Mouse (Mus musculus) adrenal gland, postnatal 4 days (tissue): Measurements from ENCODE around the gene Pcnx3. TPM values are rescaled to one million over a fixed set of nuclear protein-coding genes. Genes with fewer than 3 reads are reported as not detected.

Experiments used
- DNase-seq, 2 experiments: peaks; one replicate each; pipeline ENCODE4 v3.0.0; 2021 to 2022; ENCODE audit warnings: low spot score in 2 of 2, mixed read lengths in 2 of 2
- total RNA-seq, 2 experiments: library from RNA; stranded (reverse); gene quantifications; 2 replicates each; pipeline ENCODE4 v1.2.3; 2021

Pcnx3 gene
- total RNA-seq, 2 experiments from 2014 or later = 117 to 123 TPM

DNA sequence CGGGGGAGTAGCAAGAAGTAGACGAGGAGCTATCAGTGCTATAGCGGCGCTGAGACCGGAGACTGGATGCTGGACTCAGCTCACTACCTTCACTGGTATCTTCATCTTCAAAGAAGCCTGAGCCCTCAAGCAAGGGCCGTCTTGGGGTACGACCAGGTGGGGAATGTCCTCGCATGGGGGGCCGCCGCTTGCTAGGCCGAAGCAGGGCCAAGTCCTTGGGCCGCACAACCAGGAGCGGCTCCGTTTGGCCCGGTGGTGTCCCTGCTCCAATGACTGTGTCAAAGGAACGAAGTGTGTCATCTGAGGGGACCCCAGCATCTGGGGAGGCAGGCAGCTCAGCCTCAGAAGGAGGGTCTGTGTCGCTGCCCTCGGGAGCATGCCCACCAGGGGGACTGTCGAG, 3.3 kb downstream of the Pcnx3 start:
- no peak for DNase-seq

DNA sequence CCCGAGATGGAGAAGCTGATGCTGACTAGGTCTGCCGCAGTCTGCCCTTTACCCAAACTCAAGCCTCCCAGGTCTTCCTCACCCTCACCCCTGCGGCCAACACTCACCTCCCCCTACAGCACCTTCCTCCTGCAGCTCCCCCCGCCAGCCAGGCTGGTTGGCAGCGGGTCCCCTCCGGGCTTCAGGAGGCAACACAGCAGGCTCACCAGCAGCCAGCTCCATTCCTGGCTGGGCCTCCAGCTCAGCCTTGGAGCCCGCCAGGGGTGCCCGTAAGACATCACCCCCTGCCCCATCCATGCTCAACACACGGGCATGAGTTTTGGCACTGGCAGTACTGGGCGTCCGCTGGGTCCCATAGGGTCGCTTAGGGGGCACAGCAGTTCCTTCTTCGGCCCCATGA, 3.7 kb downstream of the Pcnx3 start:
- DNase-seq = no peak

DNA sequence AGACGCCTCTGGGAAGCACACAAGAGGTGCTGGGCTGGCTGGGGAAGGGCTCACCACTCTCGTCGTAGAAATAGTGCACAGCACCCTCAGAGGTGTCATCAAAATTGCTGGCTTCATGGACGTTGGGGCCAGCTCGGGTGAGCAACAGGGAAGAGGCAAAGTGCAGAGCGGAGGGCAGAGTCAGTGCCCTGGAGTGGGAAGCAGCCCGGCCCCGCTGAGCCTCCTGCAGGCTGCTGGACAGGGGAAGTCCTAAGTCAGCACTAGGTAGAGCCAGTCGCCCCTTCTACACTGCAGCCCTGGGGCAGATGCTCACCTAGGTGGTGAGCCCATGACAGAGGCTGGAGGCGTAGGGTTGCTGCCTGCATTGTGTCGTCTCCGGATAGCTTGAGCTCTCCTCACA, 4.5 kb downstream of the Pcnx3 start:
- DNase-seq = no peak

DNA sequence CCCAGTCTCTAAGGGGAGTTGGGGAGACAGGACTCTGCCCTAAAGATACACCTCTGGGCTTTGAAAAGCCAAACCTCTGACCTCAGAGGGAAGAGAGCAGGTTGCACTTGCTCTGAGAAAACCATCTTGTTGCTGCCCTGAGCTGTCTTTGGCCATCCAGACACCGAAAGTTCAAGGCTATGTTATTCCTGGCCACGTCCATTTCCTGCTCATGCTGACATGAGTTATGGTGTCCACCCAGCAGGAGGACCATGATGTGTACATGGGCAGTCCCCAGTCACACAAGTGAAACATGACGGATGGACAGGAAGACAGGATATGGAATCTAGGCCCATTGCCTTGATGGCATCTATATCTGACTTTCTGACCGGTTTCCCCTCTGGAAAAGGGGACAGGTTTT, 8.3 kb downstream of the Pcnx3 start:
- no peak for DNase-seq

DNA sequence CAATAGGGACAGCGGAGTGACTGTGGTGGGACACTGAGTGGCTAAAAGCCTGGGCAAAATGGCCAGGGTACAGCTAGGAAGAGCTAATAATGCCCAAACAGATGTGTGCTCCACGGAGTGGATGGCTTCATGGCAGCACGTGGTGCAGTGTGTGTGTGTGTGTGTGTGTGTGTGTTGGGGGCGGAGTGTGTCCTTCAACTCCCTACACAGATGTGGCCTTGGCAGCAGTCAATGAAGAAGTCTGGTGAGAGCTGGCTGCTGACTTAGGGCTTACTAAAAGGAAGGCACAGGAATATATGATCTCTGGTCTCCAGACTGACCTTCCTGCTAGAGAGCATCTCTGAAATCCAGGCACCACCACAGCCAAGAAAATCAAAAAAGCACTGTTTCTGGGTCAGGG, 20.3 kb downstream of the Pcnx3 start:
- DNase-seq = no peak

DNA sequence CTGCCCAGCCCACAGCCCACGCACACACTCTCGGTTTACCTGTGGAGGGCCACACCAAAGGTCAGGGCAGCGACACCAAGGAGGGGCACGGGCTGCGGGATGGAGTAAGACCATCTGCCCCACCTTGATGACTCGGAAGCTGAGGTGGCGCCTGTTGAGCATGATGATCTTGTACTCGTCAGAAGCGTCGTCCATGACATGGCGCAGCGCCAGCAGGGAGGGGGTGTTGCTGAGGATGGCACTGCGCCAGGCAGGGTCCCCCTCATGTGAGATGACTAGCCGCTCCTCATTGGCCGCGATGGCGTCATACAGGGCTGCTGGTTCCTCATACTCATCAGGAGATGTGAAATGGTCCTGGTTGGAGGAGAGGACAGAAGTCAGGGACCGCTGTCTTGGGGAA, 22.3 kb downstream of the Pcnx3 start:
- DNase-seq = no peak

DNA sequence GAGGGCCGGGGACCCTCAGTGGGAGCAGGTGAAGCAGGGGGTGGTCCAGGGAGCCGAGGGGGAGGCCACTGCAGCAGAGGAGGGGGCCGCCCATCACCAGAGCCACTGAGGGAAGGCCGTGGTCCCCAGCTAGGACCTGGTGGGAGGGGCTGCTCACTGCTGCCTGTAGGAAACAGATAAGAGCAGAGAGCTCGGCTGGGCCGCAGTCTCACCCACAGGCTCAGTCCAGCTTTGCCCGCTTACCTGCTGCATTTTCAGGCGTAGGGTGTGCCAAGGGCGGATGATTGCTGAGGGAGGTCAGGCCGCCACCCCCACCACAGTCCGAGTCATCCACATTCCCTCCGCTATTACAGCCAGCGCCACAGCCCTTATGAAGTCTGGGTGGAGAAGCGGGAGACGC, 23.2 kb downstream of the Pcnx3 start:
- no peak for DNase-seq

DNA sequence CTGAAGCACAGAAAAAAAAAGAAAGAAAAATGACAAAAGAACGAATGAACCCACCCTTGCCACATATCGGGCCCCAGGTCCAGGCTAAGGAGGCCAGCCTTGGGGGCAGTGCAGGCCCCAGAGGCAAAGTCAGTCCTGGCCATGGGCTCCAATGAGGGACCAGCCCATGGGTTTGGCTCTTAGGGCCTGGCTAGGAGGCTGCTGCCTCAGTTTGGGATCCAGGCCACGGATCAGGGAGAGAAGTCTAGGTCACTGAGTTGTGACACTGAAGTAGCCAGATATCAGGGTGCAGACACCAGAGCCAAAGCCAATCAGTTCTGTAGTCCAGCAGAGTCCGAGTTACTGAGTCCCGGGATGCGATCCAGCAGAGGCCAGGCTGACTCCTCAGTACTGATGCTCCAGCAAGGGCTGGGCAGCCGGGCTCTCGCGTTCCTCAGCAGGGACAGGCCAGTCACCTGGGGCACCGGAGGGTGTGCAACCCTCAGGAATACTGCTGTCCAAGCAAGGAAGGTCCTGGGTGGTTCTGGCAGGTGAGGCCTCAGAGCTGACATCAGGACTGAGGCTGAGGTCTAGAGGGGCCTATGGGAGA, 23.9 kb downstream of the Pcnx3 start:
- no peak for DNase-seq

DNA sequence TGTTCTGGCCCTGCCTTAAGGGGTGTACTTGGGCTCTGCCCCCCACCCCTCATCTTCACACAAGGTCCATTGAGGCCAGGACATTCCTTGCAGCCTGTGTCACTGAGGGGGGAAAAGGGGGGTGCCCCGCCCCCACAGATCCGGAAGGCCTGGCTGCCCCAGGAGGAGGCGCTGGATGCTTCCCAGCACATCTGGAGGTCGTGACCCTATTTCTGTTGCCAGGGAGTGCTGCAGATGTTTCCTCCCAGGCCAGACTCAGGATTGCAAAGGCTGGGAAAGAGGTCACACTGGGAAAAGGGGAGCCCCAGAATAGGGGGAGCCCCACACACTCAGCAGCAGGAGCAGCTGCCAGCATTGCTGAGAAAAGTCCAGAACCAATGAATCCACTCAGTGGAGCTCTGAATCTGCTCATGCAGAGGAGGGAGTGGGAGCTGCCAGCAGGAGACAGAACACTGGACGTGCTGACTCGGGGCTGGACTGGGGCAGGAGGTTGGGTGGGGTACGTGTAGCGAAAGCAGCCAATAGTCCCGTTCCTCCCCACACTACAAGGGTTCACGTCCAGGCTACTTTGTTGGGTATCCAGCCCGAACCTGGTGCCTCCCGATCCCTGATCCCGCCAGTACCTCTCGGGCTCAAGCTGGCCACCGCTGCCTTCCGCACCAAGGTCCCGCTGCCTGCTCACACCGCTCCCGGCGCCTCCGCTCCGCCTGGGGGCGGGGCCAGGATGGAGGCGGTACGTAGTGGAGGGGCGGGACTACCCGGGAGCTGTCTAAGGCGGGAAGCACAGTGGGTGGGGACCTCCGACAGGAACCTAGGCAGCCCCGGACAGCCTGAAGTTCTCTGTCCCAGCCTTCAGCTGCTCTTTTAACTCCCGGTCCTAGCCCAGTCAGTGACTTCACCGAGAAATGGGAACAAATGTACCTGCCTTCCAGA, 25.5 kb downstream of the Pcnx3 start, which contains the start of gene Sipa1:
Sipa1 (minus strand) TSS at position 727 of the 933 bp plus-strand sequence.
- DNase-seq = peak; percentile 86 to 92

DNA sequence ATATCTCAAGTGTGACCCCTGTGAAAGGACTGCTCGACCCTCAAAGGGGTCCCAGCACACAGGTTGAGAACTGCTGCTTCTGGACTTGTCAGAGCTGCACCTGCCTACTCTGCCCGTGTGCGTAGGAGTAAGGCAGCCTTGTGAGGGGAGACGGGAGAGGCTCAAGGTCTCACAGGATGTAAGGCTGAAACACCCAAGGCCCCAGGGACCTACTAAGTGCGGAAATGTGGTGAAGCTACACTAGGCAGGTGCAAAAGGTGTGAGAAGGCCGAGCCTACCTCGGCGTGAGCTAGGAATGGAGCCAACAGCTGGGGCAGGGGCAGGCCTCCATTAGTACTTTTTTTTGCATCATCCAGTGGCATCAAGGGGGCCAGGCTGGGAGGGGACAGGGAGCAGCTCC, 26.4 kb downstream of the Pcnx3 start:
- no peak for DNase-seq

DNA sequence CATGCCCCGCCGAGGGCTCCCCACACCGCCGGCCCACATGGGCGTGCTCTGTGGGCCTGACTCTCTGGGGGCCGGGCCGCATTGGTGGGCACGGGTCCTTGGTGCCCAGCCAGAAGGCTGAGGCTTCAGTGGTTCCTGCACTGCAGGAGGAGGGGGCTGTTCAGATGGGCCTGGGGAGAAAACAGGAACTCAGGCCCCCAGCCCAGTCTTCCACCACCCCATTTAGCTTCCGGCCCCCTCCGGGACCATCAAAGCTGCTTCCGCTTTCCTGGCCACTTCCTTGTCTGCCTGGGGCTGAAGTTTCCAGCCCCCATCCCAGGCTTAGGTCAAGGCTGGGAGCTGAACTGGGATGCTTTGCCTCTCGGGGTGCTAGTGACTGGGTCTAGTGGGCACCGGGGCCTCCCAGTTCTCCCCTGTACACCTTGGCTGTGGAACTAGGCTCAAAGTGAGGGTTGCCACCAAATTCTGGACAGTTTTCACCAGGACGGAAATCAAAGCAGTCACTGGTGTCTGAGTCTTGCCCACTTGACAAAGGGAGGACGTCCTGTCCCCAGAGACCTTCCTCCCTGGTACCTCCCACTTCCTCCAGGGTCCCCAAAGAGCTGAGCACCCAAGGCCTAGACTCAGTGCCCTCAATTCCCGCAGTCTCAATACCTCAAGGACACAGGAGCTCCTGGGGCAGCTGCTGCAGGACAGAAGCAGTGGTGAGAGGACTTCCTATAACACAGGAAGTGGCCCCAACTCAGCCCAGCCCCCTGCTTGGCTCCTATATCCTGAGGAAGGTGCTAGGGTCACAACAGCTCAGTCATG, 27.6 kb downstream of the Pcnx3 start:
- no peak for DNase-seq

DNA sequence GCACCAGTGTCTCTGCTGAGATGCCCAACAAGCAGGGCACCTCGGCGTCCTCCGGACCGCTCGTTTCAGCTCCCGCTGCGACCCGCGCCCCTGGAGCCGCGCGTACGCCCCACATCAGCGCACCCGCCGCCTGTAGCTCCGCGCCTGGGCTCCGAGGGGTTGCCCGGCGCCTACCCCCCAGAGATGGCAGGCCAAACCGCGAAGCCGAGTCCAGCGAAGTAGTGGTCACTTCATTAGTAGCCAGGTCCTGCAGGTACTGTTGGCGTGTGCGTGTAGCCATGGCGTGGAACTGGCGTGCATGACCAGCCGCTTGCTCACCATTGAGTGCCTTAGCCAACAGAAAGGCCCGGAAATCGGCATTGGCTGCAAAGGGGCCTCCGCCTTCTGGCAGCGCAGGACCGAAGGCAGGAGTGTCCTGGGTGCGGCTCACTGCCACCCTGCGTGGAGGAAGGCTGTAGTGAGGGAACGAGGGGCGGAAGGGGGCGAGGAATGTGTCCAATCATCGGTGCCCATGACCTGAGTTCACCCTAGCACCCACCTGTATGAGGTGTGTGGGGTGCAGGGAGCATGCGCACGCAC, 33.9 kb downstream of the Pcnx3 start:
- no peak for DNase-seq

DNA sequence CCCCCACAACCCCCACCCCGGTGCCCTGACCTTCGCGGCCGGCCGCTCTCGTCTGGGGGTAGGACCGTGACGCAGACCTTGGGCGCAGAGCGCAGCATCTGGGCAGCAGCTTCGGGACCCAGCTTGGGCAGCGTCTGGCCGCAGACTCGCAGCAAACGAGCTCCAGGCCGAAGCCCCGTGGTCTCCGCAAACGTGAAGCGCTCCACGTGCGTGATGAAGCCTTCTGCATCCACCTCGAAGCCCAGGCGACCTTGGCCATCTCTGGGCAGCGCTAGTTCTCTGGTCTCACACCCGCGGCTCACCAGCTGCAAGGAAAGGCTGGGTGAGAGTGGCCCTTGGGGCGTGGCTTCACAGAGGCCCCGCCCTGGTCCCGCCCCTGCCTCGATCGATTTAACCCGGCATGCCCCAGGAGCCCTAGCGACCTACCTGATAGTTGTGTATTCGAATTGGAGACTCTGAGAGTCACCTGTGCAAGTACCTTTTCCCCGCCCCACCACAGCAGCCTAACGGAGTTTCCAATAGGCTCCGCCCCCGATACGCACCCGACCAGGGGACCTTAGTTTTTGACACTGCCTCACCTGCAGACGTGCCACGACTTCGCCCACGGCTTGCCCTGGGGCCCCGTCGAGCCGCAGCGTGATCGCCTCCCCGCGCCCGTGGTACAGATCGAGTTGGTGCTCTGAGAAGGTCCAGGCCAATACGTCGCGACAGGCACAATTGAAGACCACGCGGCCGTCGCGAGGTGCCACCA, 34.6 kb downstream of the Pcnx3 start:
- DNase-seq = no peak

DNA sequence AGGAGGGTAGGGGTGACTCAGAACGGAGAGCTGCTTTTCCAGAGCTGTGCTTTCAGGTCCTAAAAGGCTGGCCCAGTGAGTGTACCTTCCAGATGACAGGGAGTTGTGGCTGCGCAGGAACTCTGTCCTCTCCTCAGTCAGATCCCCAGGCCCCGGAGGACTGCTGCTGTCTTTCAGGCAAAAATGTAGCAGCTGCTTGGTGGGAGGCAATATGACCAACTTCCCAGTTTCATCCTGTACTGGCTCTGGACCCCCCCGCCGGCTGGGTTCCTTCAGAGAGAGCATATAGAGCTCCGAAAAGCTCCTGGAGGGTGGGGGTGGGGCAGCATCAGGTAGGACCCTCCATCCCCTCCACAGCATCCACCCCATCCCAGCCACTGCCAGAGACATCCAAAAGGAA, 36.1 kb downstream of the Pcnx3 start:
- DNase-seq = no peak

DNA sequence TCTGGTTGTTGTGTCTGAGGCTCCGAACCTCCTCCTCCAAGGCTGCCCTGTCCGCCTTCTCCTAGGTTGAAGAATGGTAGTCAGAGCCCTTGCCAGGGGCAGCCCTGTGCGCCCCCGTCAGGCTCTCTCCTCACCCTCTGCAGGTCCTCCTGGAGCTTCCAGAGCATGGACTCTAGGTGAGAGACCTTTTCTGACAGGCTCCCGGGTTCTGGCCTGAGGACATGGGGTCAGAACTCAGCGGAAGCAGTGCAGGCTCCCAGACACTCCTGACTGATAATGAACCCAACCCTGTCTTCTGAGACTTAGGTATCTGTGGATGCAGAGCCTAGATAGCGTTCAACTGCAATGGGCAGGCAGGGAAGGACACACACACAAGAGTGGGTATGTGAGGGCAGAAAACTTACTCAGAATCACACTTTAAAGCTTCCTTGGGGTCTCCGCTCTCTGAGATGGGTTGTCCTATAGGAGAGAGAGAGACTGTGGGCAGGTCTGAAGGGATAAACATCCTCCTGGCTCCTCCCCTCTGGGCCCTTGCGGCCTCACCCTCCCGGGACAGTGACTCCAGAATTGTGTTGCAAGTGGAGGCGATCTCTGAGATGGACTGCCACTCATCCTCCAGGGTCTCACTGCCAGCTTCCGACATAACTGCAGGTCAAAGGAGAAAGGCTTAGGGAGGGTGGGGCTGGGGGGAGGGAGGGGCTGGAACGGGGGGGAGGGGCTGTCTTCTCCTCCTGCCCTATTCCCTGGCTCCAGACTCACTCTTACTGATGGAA, 37.0 kb downstream of the Pcnx3 start:
- DNase-seq = no peak

DNA sequence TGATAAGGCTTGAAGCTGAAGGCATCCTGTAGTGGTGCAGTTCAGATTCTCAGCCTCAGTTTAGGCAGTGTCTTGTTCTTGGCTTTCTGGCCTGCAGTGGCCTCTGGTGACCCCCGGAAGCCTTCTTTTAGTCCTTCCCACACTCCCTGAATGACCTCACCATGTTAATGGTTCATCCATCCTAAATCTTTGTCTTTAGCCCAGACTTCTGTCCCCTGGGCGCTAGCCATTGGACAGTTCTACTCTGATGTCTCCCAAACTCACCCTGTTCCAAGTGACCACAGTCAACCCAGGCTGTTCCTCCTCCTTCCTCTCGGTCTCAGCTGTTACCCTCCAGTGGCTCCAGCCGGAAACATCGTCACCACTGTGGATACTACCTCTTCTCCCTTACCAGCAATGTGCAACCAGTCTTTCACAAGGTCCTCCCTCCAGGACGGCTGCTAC, 39.4 kb downstream of the Pcnx3 start:
- no peak for DNase-seq

DNA sequence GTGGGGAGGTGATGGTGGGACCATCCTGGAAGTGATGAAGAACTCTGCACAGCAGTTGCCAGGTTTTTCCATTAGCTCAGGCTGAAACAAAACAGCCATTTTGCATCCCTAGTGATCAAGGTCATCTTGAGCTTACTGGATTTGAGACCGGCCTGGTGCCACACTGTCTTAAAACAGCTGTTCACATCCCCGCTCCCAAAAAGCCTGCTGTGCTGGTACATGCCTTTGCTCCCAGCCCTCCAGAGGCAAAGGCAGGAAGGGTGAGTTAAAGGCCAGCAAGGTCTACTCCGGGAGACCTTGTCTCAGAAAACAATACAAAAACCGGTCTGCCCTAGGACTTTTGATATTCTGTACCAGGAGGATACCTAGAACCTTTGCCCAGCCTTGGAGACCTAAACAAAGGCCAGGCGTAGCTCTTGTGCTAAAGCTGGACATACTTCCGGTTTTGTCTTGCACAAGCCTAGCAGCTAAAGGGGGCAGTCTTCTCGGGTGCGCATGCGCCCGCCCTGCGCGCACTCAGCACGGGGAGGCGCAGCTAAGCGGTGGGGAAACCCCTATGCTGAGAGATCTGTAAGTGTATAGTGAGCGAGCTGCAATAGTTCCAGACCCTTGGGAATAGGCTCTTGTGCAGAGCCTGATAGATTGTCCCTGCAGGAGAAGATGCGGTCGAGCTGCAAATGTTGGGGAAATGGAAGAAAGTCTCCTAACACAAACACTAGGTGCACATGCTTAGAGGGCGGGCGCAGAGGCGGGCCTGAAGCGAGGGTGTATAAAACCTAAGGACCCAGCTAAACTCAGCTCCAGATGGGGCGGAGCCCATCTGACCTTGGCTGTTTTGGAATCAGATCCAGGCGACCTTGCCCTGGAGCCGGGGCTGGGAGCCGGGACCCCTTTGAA, 40.1 kb downstream of the Pcnx3 start:
- DNase-seq = peak; percentile 61 to 76

DNA sequence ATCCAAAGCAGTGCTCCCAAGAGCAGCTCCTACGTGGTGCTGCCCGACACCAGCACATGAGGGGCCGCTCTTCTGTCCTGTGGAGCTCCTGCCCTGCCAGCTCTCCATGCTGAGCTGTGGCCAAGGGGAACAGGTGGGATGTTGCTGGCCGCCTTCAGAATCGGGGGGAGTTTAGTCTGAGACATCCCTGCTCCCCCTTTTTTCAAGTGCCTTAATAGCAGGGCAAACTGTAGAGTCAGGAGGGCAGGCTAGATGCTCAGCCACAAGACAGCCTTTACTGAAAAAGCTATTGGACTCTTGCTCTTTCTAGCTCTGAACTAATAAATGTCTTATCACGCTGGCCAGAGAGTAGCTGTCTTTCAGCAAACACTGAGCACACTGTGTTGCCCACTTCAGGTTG, 40.9 kb downstream of the Pcnx3 start:
- no peak for DNase-seq
